Mouse (Mus musculus): ENCODE results near the gene Ifi27.

- TF ChIP-seq CTCF (IDR thresholded peaks at IDR 0.05; ENCODE audit: insufficient read depth, low read depth, low read length) (no peak), POLR2A (IDR thresholded peaks at IDR 0.05; ENCODE audit: insufficient read depth, low read depth, low read length) (no peak)
Measured at GRCm38 (mm10) chr12:103389982-103390381, 44.0 kb upstream of the Ifi27 start.
